Mouse (Mus musculus): ENCODE measurements around the gene Marc2. TPM values are rescaled to one million over a fixed set of nuclear protein-coding genes. Genes with fewer than 3 reads are reported as not detected.
A peak's percentile ranks its signal among the peaks of the same experiment; 100 is the strongest.

Marc2 gene
- 115 and 120 TPM in 2 replicates for polyA plus RNA-seq (2015; fragmentation: Nextera tagmentation; extraction: Ambion mirVana)

- 4% methylated on average over 18 of the region's 18 CpGs for WGBS
- peaks cover 27% of the 10 kb centered on the region for H3K4me1 ChIP-seq (replicated peaks)
- H3K36me3 ChIP-seq = no peaks in the 10 kb centered on the region
- no peaks in the 10 kb centered on the region for H3K9me3 ChIP-seq (replicated peaks)
- peak within 1 kb of the TSS; percentile 87 for H3K27ac ChIP-seq
- H3K9ac ChIP-seq = peak within 1 kb of the TSS; percentile 89
- 0 out of 2 replicates have a peak, but pooled peaks have one; percentile 2 for ATAC-seq (replicated peaks; ENCODE audit: insufficient number of reproducible peaks, insufficient read depth, low FRiP score, low read depth)
- H3K4me3 ChIP-seq = peak within 1 kb of the TSS; percentile 81
- peak within 1 kb of the TSS; percentile 81 for H3K4me2 ChIP-seq
- H3K27me3 ChIP-seq = no peaks in the 10 kb centered on the region
Measured at GRCm38 (mm10) chr1:184846092-184846750, at the start of gene Marc2. TSS of gene Marc2 (minus strand) at chr1:184846451.

- no peaks in the 10 kb centered on the region for H3K4me1 ChIP-seq (replicated peaks)
- no peaks in the 10 kb centered on the region for H3K9me3 ChIP-seq (replicated peaks)
- H3K9ac ChIP-seq = no peak overlapping the region
- no peak overlapping the region for H3K4me3 ChIP-seq
- no peak overlapping the region for H3K27ac ChIP-seq
- H3K4me2 ChIP-seq = no peak overlapping the region
- 82% methylated on average over 3 of the region's 3 CpGs for WGBS
- H3K27me3 ChIP-seq = no peaks in the 10 kb centered on the region
- ATAC-seq (replicated peaks; ENCODE audit: insufficient number of reproducible peaks, insufficient read depth, low FRiP score, low read depth) = no peak
- H3K36me3 ChIP-seq = no peaks in the 10 kb centered on the region
Measured at GRCm38 (mm10) chr1:184891998-184892397, 45.7 kb upstream of the Marc2 start.

GRCm38 (mm10) chr1:184889454-184889853, 43.2 kb upstream of the Marc2 start:
- no peaks in the 10 kb centered on the region for H3K36me3 ChIP-seq
- H3K4me2 ChIP-seq = no peak overlapping the region
- H3K4me3 ChIP-seq = no peak overlapping the region
- no peak for ATAC-seq (replicated peaks; ENCODE audit: insufficient number of reproducible peaks, insufficient read depth, low FRiP score, low read depth)
- no peaks in the 10 kb centered on the region for H3K4me1 ChIP-seq (replicated peaks)
- no peaks in the 10 kb centered on the region for H3K9me3 ChIP-seq (replicated peaks)
- H3K27ac ChIP-seq = no peak overlapping the region
- H3K9ac ChIP-seq = no peak overlapping the region
- 76% methylated on average over 6 of the region's 6 CpGs for WGBS
- H3K27me3 ChIP-seq = peaks cover 7% of the 10 kb centered on the region

- Histone ChIP-seq H3K4me2 (no peak overlapping the region), H3K27me3 (peaks cover 39% of the 10 kb centered on the region), H3K4me3 (no peak overlapping the region), H3K27ac (no peak overlapping the region), H3K4me1 (replicated peaks) (peaks cover 9% of the 10 kb centered on the region), H3K36me3 (no peaks in the 10 kb centered on the region), H3K9ac (no peak overlapping the region), H3K9me3 (replicated peaks) (no peaks in the 10 kb centered on the region)
- no peak for ATAC-seq (replicated peaks; ENCODE audit: insufficient number of reproducible peaks, insufficient read depth, low FRiP score, low read depth)
- WGBS = 53% methylated on average over 1 of the region's 1 CpGs
Measured at GRCm38 (mm10) chr1:184886160-184886559, 39.9 kb upstream of the Marc2 start.

- no peaks in the 10 kb centered on the region for H3K9me3 ChIP-seq (replicated peaks)
- no peaks in the 10 kb centered on the region for H3K36me3 ChIP-seq
- peak within 1 kb of the TSS; percentile 58 for H3K4me3 ChIP-seq
- peak within 1 kb of the TSS; percentile 53 for H3K9ac ChIP-seq
- H3K4me1 ChIP-seq (replicated peaks) = peaks cover 9% of the 10 kb centered on the region
- H3K27ac ChIP-seq = no peak within 1 kb of the TSS
- peak; percentile 84 for ATAC-seq (replicated peaks; ENCODE audit: insufficient number of reproducible peaks, insufficient read depth, low FRiP score, low read depth)
- H3K27me3 ChIP-seq = peaks cover 43% of the 10 kb centered on the region
- WGBS = 3% methylated on average over 77 of the region's 77 CpGs
- H3K4me2 ChIP-seq = peak within 1 kb of the TSS; percentile 81
Measured at GRCm38 (mm10) chr1:184882281-184883268, 36.3 kb upstream of the Marc2 start, which contains the start of gene C130074G19Rik. TSS of gene C130074G19Rik (minus strand) at chr1:184883218.

GRCm38 (mm10) chr1:184881861-184882260, 35.6 kb upstream of the Marc2 start:
- Histone ChIP-seq H3K27ac (no peak overlapping the region), H3K4me3 (peak overlapping the region; percentile 58), H3K36me3 (no peaks in the 10 kb centered on the region), H3K4me2 (peak overlapping the region; percentile 81), H3K9me3 (replicated peaks) (no peaks in the 10 kb centered on the region), H3K9ac (peak overlapping the region; percentile 53), H3K27me3 (peaks cover 43% of the 10 kb centered on the region), H3K4me1 (replicated peaks) (peaks cover 9% of the 10 kb centered on the region)
- WGBS = 51% methylated on average over 7 of the region's 7 CpGs
- ATAC-seq (replicated peaks; ENCODE audit: insufficient number of reproducible peaks, insufficient read depth, low FRiP score, low read depth) = no peak

GRCm38 (mm10) chr1:184881211-184881610, 35.0 kb upstream of the Marc2 start:
- H3K4me3 ChIP-seq = peak overlapping the region; percentile 58; the same call in 1 of the 2 replicates
- no peaks in the 10 kb centered on the region for H3K36me3 ChIP-seq
- peaks cover 9% of the 10 kb centered on the region for H3K4me1 ChIP-seq (replicated peaks)
- H3K27ac ChIP-seq = no peak overlapping the region
- WGBS = 83% methylated on average over 5 of the region's 5 CpGs
- no peak for ATAC-seq (replicated peaks; ENCODE audit: insufficient number of reproducible peaks, insufficient read depth, low FRiP score, low read depth)
- no peak overlapping the region for H3K9ac ChIP-seq
- no peaks in the 10 kb centered on the region for H3K9me3 ChIP-seq (replicated peaks)
- H3K4me2 ChIP-seq = peak overlapping the region; percentile 81; the same call in 1 of the 2 replicates
- peaks cover 43% of the 10 kb centered on the region for H3K27me3 ChIP-seq

- H3K4me1 ChIP-seq (replicated peaks) = peaks cover 9% of the 10 kb centered on the region
- H3K9ac ChIP-seq = no peak overlapping the region
- ATAC-seq (replicated peaks; ENCODE audit: insufficient number of reproducible peaks, insufficient read depth, low FRiP score, low read depth) = no peak
- H3K9me3 ChIP-seq (replicated peaks) = no peaks in the 10 kb centered on the region
- no peak overlapping the region for H3K27ac ChIP-seq
- peaks cover 30% of the 10 kb centered on the region for H3K27me3 ChIP-seq
- no peak overlapping the region for H3K4me3 ChIP-seq
- 75% methylated on average over 6 of the region's 6 CpGs for WGBS
- H3K36me3 ChIP-seq = no peaks in the 10 kb centered on the region
- no peak overlapping the region for H3K4me2 ChIP-seq
Measured at GRCm38 (mm10) chr1:184878860-184879259, 32.6 kb upstream of the Marc2 start.

- Histone ChIP-seq H3K9me3 (replicated peaks) (no peaks in the 10 kb centered on the region), H3K4me2 (no peak overlapping the region), H3K9ac (no peak overlapping the region), H3K4me1 (replicated peaks) (peaks cover 1% of the 10 kb centered on the region), H3K27me3 (peaks cover 15% of the 10 kb centered on the region), H3K27ac (no peak overlapping the region), H3K4me3 (no peak overlapping the region), H3K36me3 (no peaks in the 10 kb centered on the region)
- ATAC-seq (replicated peaks; ENCODE audit: insufficient number of reproducible peaks, insufficient read depth, low FRiP score, low read depth) = no peak
- 54% methylated on average over 2 of the region's 2 CpGs for WGBS
Measured at GRCm38 (mm10) chr1:184877306-184877705, 31.1 kb upstream of the Marc2 start.

GRCm38 (mm10) chr1:184873910-184874309, 27.7 kb upstream of the Marc2 start:
- no peak overlapping the region for H3K4me2 ChIP-seq
- no peaks in the 10 kb centered on the region for H3K36me3 ChIP-seq
- H3K4me1 ChIP-seq (replicated peaks) = peaks cover 2% of the 10 kb centered on the region; the same call in 1 of the 2 replicates
- no peak overlapping the region for H3K27ac ChIP-seq
- H3K4me3 ChIP-seq = no peak overlapping the region
- no peaks in the 10 kb centered on the region for H3K27me3 ChIP-seq
- 78% methylated on average over 11 of the region's 11 CpGs for WGBS
- H3K9ac ChIP-seq = no peak overlapping the region
- no peak for ATAC-seq (replicated peaks; ENCODE audit: insufficient number of reproducible peaks, insufficient read depth, low FRiP score, low read depth)
- H3K9me3 ChIP-seq (replicated peaks) = no peaks in the 10 kb centered on the region

GRCm38 (mm10) chr1:184872069-184872819, 26.0 kb upstream of the Marc2 start:
- WGBS = 75% methylated on average over 7 of the region's 7 CpGs
- no peaks in the 10 kb centered on the region for H3K36me3 ChIP-seq
- ATAC-seq (replicated peaks; ENCODE audit: insufficient number of reproducible peaks, insufficient read depth, low FRiP score, low read depth) = no peak
- H3K27ac ChIP-seq = no peak overlapping the region
- no peak overlapping the region for H3K4me2 ChIP-seq
- no peak overlapping the region for H3K4me3 ChIP-seq
- H3K9ac ChIP-seq = no peak overlapping the region
- peaks cover 2% of the 10 kb centered on the region; the same call in 1 of the 2 replicates for H3K4me1 ChIP-seq (replicated peaks)
- no peaks in the 10 kb centered on the region for H3K27me3 ChIP-seq
- H3K9me3 ChIP-seq (replicated peaks) = no peaks in the 10 kb centered on the region

All from heart, embryonic 15.5 days (tissue).